In the genomic region with DNA sequence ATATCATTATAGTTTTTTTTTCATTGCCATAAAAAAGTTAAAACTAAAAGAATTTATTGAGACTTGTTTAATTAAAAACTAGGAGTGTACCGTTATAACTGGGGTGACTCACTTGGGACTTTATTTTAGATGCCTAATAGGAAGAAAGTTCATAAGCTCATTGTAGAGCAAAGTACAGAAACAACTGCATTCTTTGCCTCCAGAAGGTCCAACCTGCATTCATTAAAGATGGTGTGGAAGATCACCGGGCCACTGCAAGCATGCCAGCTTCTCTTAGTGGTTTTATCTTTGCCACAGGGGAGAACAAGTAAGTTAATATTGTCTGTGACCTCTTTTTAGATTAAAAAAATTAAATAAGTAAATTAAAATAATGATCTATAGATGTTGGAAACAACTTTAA, we compare ENCODE assay signal across 21 mouse cellular contexts. TPM values are rescaled to one million over a fixed set of nuclear protein-coding genes. Genes with fewer than 3 reads are reported as not detected.
"Had no signal": no experiment of that assay in that cellular context is flagged by ENCODE, and none has a peak within 500 bp of the region (broad histone marks: within the 10 kb centered on the region; RNA-seq: fewer than 3 reads in every experiment).

No protein-coding gene starts in this region.

- H3K27ac ChIP-seq: neural tube, embryonic 13.5 days; neural tube, embryonic 15.5 days; stomach, embryonic 15.5 days; stomach, postnatal 0 days had no signal

- H3K36me3 ChIP-seq: neural tube, embryonic 13.5 days; neural tube, embryonic 15.5 days; stomach, embryonic 15.5 days had no signal

- H3K9ac ChIP-seq: neural tube, embryonic 13.5 days; neural tube, embryonic 15.5 days; stomach, embryonic 15.5 days had no signal

- H3K27me3 ChIP-seq: neural tube, embryonic 13.5 days; neural tube, embryonic 15.5 days; stomach, embryonic 15.5 days had no signal

- H3K9me3 ChIP-seq: neural tube, embryonic 13.5 days; neural tube, embryonic 15.5 days; stomach, embryonic 15.5 days had no signal

- DNase-seq: retina, postnatal 1 day; right cerebral cortex, adult 18-20 months; right cerebral cortex, postnatal 14 days; right cerebral cortex, postnatal 25 days; right cerebral cortex, postnatal 4 days; spleen, adult 18-20 months; thymus, adult 18-20 months; thymus, adult 2 months; thymus, postnatal 14 days; thymus, postnatal 25 days; thymus, postnatal 36 days; thymus, postnatal 4 days had no signal

- H3K4me1 ChIP-seq: neural tube, embryonic 13.5 days; neural tube, embryonic 15.5 days; stomach, embryonic 15.5 days had no signal

- H3K4me3 ChIP-seq: neural tube, embryonic 13.5 days; neural tube, embryonic 15.5 days; stomach, embryonic 15.5 days had no signal

- H3K4me2 ChIP-seq: neural tube, embryonic 13.5 days; neural tube, embryonic 15.5 days; stomach, embryonic 15.5 days had no signal

RNA-seq across cellular contexts. Expression of a gene that starts 2.4 kb away (rescaled TPM):
- total RNA-seq: neutrophil, adult 5-6 weeks had no signal
- polyA plus RNA-seq: neural tube, embryonic 14.5 days; neural tube, embryonic 15.5 days; spleen, adult 2 months; stomach, embryonic 14.5 days; testis, adult 2 months had no signal
